Mouse (Mus musculus) right cerebral cortex, postnatal 10 days (tissue): ENCODE results near the gene Vmn1r43.
"Not testable (repeated sequence)": the region's sequence is repeated elsewhere in the genome, so short reads cannot be mapped to it uniquely, and the experiment has no call there.

Source experiments
- DNase-seq, 2 experiments: peaks; one replicate each; pipeline ENCODE4 v3.0.0; 2021; ENCODE audit warnings: low spot score in 2 of 2

Gene Vmn1r43

DNA sequence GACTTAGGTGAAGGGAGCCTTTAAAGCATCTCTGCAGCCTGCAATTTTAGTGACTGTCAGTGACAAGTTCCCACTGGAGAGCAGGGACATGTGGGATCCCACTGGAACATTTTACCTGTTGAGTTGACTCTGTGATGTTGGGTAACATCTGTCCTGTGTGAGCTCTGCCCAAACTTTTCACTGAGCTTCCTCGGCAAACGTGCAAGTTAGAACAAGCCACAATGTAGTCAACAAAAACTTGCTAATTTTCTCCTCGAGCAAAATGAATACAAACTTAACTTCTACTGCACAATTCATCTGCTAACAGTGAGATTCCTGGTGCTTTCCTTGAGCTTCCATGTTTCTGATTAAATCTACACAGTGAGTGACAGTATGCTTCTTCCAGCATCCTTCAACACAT lies at the start of gene Vmn1r43, which contains the start of gene Vmn1r42:
Gene Vmn1r43, minus strand, starts transcription at position 101 of the 400 bp plus-strand sequence.
Gene Vmn1r42, minus strand, starts transcription at position 101 of the 400 bp plus-strand sequence.
- not testable (repeated sequence) for DNase-seq

DNA sequence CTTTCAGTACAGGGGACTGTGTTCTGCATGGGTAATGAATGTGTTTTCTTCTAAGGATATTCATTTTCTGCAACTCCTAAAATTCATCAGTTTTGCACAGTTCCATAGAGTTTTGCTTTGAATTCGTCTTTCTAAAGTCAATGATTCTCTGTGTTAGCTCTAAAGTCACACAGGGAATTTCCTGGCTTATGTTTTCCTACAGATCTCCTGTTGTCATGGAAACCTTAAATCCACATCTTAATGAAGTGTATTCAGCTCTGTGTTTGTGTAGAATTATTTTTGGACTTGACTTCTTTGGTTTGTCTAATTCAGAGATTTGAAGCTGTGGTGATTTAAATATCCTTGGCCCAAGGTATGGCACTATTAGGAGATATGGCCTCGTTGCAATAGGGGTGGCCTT lies 7.6 kb upstream of the Vmn1r43 start:
- DNase-seq: no peak

DNA sequence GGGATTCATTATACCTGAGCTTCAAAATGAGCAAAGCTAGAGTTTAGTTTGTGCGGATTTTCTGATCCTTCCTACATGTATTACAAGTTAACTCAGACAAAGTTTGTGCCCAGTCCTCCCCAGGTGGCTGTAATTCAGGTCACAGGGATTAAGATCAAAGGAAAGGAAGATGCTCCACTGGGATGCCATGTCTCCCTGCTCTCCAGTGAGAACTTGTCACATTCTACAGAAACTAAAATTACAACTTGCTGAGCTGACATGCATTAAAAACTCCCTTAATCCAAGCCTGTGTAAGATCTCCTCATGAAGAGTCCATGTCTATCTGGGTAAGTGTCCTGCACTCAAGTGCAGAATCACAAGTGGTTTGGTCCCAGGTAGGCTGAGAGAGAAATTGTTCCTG lies 7.1 kb upstream of the Vmn1r43 start, which contains the start of gene Vmn1r44:
Gene Vmn1r44, plus strand, starts transcription at position 301 of the 400 bp plus-strand sequence.
- DNase-seq: no peak

DNA sequence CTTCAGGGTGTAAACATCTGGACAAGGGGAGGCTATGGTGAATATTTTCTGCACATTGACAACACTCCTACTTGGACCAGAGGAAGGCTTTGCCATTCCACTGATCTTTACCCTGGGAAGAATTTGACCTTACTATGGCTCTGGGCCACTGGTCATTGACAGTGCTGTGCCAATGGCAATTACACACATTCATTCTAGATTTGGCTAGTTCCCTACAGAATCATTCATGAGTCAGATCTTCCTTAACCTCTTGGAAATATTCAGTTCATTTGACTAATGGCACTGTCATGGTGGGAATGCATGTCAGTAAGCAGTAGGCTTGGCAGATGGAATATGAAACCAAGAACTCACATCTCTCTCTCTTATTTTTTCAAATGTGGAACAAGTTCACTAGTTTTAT lies 4.7 kb upstream of the Vmn1r43 start:
- DNase-seq: no peak

DNA sequence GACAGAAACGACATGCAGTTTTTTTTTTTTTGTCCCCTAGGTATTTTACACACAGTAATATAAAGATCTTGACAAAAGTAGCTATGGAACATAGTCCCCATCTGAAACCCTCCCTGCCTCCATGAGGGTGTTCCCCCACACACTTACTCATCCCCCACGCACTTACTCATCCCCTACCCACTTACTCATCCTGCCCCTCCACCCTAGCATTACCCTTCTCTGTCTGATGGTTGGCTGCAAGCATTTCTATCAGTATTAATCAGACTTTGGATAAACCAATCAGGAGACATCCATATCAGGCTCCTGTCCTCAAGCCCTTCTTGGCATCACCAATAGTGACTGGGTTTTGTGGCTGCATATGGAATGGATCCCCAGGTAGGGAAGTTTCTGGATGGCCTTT lies 750 bp upstream of the Vmn1r43 start:
- DNase-seq: no peak

DNA sequence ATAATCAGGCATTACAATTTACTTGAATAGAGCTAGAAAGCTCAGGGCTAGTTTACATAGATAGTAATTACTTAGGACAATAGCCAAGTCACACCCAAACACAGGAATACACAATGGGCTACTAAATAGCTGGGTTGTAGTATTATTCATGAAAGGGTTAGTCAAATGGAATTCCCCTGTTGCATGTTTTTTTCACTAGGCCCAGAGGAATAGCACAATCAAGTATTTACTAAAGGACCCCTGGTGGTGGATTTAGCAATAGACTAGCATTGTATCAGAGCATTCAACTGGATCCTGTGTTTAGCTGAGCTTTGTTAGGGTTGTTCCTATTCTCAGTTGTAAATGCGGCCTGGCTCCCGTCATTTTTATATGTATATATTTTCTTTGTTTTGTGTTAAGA lies 8.2 kb downstream of the Vmn1r43 start:
- no peak for DNase-seq

DNA sequence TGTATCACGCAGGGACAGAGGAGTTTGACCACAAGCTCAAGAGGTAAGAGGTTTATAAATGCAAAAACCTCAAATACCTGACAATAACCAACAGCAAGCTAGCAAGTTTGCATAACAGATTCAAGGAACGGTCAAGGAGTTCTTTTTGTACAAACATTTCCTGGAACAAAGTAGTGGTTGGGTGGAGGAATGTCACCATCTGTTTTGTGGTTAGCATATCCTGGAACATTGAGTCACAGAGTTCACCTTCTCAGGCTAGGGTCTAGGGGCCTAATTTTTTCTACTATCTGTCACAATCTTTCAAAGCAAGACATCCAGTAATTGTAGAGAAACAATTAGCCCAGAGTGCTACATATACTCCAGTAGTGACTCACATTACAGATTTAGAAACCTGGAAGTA lies 8.9 kb downstream of the Vmn1r43 start:
- DNase-seq: no peak

DNA sequence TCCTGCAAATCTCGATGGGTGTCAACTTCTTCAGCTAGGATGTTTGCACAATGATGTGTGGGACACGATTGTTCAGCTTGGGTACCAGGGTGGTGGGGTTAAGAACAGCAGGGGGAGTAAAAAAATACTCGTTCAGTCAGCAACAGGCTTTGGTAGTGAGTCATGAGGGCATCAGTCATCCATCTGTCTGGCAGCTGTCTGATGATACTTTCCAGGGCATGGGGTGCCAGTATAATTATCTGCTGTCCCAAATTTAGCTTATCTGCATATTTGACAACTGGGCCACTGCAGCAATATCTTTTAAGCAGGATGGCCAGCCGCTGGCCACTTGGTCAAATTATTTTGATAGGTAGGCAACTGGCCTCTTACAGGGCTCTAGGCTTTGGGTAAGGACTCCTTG lies 12.4 kb downstream of the Vmn1r43 start:
- no peak for DNase-seq

DNA sequence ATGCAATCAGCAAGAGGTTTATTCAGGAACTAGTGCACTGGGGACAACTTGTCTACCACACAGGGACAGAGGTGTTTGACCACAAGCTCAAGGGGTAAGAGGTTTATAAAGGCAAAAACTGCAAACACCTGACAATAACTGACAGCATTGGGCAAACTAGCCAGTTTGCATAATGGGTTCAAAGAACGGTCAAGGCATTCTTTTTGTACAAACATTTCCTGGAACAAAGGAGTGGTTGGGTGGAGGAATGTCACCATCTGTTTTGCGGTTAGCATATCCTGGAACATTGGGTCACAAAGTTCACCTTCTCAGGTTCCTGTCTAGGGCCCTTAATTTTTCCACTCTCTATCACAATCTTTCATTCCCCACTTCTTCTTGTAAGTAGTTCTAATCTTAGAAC lies 16.4 kb downstream of the Vmn1r43 start:
- DNase-seq: no peak

DNA sequence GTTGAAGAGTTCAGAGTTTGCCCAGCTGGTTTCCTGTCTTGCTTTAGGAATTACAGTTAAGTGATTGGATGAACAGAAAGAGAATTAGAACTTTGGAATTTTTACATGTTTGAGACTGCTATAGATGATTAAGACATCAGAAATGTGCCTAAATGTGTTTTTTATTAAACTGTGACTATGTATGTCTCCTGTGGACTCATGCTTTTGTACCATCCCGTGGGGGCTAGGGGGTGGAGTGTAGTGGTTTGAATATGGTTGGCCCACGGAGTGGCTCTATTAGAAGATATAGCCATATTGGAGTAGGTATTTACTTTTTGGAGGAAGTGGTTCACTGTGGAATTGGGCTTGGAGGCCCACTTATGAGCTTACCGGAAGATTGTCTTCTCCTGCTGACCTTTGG lies 18.7 kb downstream of the Vmn1r43 start:
- no peak for DNase-seq
